Mouse (Mus musculus): Measurements from ENCODE around the gene Vmn1r17.
A peak's percentile ranks its signal among the peaks of the same experiment; 100 is the strongest.
"Not testable (repeated sequence)": the region's sequence is repeated elsewhere in the genome, so short reads cannot be mapped to it uniquely, and the experiment has no call there.

Gene Vmn1r17

DNA sequence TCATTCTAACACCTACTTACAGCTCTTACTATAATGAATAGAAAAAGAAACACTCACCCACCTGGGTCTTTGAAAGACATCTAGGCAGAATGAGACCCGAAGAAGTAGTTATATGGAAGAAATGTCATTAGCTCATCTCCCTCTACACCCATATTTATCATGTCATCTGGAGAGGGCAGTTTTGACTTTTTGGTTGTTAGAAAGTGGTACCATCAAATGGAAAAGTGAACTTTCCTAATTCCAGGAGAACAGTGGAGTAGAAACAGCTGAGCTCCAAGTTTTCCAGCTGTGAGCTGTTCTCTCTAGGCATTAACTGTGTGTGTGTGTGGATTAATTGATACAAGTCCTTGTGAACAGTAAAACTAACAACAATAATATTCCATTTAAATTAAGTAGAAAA, at the start of gene Vmn1r17:
Gene Vmn1r17, minus strand, starts transcription at position 101 of the 400 bp plus-strand sequence.
- DNase-seq (ENCODE audit: low spot score in 2 of 2) = no peak

DNA sequence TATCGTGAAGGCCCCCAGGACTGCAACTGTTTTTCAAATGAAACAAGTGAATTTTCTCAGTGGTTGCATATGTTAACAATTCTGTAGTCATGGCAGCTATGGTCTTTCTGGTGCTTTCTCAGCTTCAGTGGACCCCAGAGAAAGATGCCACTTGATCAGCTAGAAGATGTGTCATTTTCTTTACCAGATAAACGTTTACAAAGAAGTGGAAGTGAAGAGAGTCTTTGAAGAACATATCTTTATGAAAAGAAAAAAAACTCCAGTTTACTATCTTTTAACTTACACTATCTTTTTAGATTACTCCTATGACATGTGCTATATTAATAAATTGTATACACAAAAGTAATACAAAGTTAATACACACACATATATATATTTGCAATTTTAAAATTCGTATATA, 40.0 kb upstream of the Vmn1r17 start, which contains the start of gene Vmn1r19:
Gene Vmn1r19, plus strand, starts transcription at position 301 of the 400 bp plus-strand sequence.
- not testable (repeated sequence) for DNase-seq (ENCODE audit: low spot score in 2 of 2)

DNA sequence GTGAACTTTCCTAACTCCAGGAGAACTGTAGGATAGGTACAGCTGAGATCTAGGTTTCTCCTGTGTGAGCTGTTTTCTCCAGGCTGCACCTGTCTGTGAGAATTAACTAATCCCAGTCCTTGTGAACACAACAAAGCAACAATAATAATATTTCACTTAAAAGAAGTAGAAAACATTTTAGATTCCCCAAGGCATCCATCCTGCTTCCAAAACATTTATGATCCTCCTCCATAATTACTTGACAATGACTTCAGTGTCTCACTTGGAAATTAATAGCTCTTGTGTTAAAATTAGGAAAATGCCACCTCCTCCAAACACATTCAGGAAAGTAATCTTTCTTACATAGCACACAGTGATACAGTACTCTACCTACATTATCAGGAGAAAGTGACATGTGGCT, 32.2 kb upstream of the Vmn1r17 start, which contains the start of gene Vmn1r18:
Gene Vmn1r18, minus strand, starts transcription at position 101 of the 400 bp plus-strand sequence.
- DNase-seq (ENCODE audit: low spot score in 2 of 2) = no peak

DNA sequence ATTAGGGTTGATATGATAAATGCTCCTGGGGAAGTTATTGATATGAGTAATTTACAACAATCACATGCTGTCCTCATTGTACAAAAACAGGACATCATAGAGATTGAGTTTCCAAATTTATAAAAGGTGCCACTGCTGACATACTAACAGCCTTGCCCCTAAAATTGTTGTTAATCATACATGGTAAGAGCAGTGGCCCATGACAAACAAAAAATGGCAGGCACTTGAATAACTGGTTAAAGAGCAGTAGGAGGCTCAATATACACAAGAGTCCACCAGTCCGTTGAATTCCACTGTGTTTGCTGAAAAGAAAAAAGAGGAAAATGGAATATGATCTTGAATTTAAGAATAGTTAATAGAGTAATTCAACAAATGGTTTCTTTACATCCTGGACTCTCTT, 4.0 kb upstream of the Vmn1r17 start:
- no peak for DNase-seq (ENCODE audit: low spot score in 2 of 2)

DNA sequence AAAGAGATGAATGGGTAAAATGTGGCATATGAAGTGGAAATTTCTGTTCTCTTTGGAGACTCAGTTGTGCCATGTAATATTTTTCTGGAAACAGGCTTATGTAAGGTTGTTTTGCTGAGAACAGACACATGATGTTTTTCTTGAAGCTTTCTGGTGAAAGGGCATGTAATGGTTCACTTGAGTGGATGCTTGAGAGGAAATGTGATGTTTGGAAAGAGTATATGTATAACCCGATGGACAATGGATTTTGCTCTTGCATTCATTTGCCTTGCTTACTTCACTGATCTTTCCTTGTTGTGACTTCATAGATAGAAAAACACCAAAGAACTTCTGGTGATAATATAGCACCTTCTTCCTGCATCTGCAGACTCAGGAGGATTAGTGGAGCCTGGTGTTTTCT, 2.3 kb upstream of the Vmn1r17 start:
- not testable (repeated sequence) for DNase-seq (ENCODE audit: low spot score in 2 of 2)

DNA sequence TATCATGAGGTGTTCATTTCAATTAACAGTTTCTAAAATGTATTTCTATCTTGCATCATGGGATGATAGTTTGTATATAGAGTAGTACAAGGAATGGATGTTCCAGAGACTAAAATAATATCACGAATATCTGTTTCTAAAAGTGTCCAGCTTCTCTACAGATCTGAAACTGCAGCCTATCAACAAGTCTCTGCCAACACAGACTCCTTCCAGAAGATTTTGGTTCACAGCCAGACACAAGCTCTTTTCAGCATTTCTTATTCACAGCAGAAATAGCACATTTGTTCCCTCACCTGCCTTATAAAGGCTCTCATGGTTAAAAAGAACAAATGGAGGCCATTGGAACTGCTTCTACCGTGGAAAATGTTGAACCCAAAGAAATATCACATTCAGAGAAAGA, 6.7 kb downstream of the Vmn1r17 start:
- peak in 1 of 2 experiments; percentile 23 for DNase-seq (ENCODE audit: low spot score in 2 of 2)

DNA sequence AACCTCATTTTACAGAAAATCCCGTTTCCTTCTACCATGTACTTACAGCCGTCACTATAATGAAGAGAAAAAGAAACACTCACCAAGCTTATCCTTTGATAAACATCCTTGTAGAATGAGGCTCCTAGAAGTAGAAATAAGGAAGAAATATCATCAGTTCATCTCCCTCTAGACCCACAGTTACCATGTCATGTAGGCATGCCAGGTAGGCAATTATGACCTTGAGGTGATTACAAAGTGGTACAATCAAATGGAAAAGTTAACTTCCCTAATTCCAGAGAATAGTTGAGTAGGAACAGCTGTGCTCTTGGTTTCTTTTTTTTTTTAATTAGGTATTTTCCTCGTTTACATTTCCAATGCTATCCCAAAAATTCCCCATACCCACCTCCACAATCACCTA, 34.1 kb downstream of the Vmn1r17 start, which contains the start of gene Vmn1r16:
Gene Vmn1r16, minus strand, starts transcription at position 101 of the 400 bp plus-strand sequence.
- no peak for DNase-seq (ENCODE audit: low spot score in 2 of 2)

DNA sequence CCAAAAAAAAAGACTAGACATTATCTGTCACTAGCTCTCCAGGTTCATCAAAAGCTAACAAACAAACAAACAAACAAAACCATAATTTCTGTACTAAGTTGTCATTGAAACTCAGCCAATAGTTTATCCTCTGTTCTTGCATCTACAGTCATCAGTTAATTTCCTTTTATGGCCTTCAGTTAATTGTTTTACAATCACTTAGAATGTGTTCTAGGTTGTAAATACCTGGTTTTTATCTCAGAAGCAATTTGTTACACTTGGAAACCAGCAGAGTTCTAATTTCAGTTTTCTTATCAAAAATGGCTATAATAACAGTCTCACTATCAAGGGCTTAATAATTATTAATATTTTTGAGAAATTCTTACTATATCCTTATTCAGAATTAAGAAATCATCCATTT, 37.4 kb downstream of the Vmn1r17 start:
- DNase-seq (ENCODE audit: low spot score in 2 of 2) = no peak

All from right cerebral cortex, postnatal 10 days (tissue).